Mouse (Mus musculus) thymus, postnatal 10 days (tissue): ENCODE measurements at regions not wholly inside any gene's neighbourhood (a gene's known extent, or its start where the extent isn't known, plus 50 kb on each side); places are given as distances from the start of the nearest gene placed in this dataset.

Source experiments
- DNase-seq, 2 experiments: peaks; one replicate each; pipeline ENCODE4 v3.0.0; 2021; ENCODE audit warnings: low spot score in 2 of 2

- DNase-seq, result no peak
Observed at GRCm38 (mm10) chr3:157842872-157843271, 82.0 kb downstream of the Cth start.

- DNase-seq, result no peak
Observed at GRCm38 (mm10) chr3:157841164-157841719, 83.6 kb downstream of the Cth start.

- DNase-seq, result no peak
Observed at GRCm38 (mm10) chr3:157804307-157804706, 120.6 kb downstream of the Cth start.

GRCm38 (mm10) chr3:157803356-157803755 lies 121.5 kb downstream of the Cth start:
- DNase-seq, result no peak

GRCm38 (mm10) chr3:157787559-157788256 lies 137.2 kb downstream of the Cth start:
- no peak for DNase-seq

- no peak for DNase-seq
Observed at GRCm38 (mm10) chr3:157781071-157781470, 143.8 kb downstream of the Cth start.

- no peak for DNase-seq
Observed at GRCm38 (mm10) chr3:157777779-157778178, 147.1 kb downstream of the Cth start.

- DNase-seq, result no peak
Observed at GRCm38 (mm10) chr3:157763487-157764199, 161.2 kb downstream of the Cth start.

GRCm38 (mm10) chr3:157759856-157760255 lies 165.0 kb downstream of the Cth start:
- DNase-seq, result no peak

- no peak for DNase-seq
Observed at GRCm38 (mm10) chr3:157754826-157755225, 170.1 kb downstream of the Cth start.

- no peak for DNase-seq
Observed at GRCm38 (mm10) chr3:157750266-157750665, 174.6 kb downstream of the Cth start.

- DNase-seq, result no peak
Observed at GRCm38 (mm10) chr3:157748395-157749037, 176.4 kb downstream of the Cth start.

GRCm38 (mm10) chr3:157743000-157743399 lies 176.3 kb downstream of the Ptger3 start:
- DNase-seq, result no peak

- DNase-seq, result no peak
Observed at GRCm38 (mm10) chr3:157739628-157740294, 173.1 kb downstream of the Ptger3 start.

GRCm38 (mm10) chr3:157732136-157732940 lies 165.6 kb downstream of the Ptger3 start:
- DNase-seq, result no peak

- no peak for DNase-seq
Observed at GRCm38 (mm10) chr3:157729711-157730367, 163.1 kb downstream of the Ptger3 start.

GRCm38 (mm10) chr3:157724542-157724941 lies 157.8 kb downstream of the Ptger3 start:
- no peak for DNase-seq

- DNase-seq, result no peak
Observed at GRCm38 (mm10) chr3:157723184-157723583, 156.5 kb downstream of the Ptger3 start.

GRCm38 (mm10) chr3:157717313-157717921 lies 150.7 kb downstream of the Ptger3 start:
- DNase-seq, result peak; percentile 9 to 69

- no peak for DNase-seq
Observed at GRCm38 (mm10) chr3:157714023-157714422, 147.3 kb downstream of the Ptger3 start.
